In genomic region chr3:136725311-136726156, GRCm38 (mm10) we compare ENCODE assay signal across 8 mouse cellular contexts. TPM values are rescaled to one million over a fixed set of nuclear protein-coding genes. Genes with fewer than 3 reads are reported as not detected.
DNase-seq lines count a peak whose midpoint lies in the region; ATAC-seq and TF ChIP-seq lines count a peak whose summit lies in the region.

No protein-coding gene starts in this region.

- H3K27ac ChIP-seq in hindbrain, embryonic 10.5 days: no peak overlapping the region
- H3K27ac ChIP-seq in hindbrain, embryonic 11.5 days (ENCODE audit: low read depth, low read length): no peak overlapping the region
- H3K27ac ChIP-seq in embryonic facial prominence, embryonic 11.5 days (replicated peaks; ENCODE audit: low read depth, low read length): no peak overlapping the region
- 0 out of 2 replicates have a peak overlapping the region, but pooled peaks have one; percentile 33 for H3K27ac ChIP-seq in limb, embryonic 14.5 days (replicated peaks; ENCODE audit: low read depth, low read length)
- H3K27ac ChIP-seq in forebrain, embryonic 14.5 days (ENCODE audit: low read depth, low read length): no peak overlapping the region

- no peak overlapping the region for H3K4me2 ChIP-seq in hindbrain, embryonic 11.5 days (replicated peaks; ENCODE audit: low read depth, low read length)
- no peak overlapping the region for H3K4me2 ChIP-seq in embryonic facial prominence, embryonic 11.5 days (ENCODE audit: low read depth, low read length)
- peak overlapping the region; percentile 13; the same call in 1 of the 2 replicates for H3K4me2 ChIP-seq in limb, embryonic 14.5 days (replicated peaks; ENCODE audit: low read depth, low read length, severe bottlenecking)
- H3K4me2 ChIP-seq in forebrain, embryonic 14.5 days (ENCODE audit: low read length): no peak overlapping the region

- ATAC-seq in hindbrain, embryonic 11.5 days (ENCODE audit: low FRiP score): no peak
- no peak; the same call in 1 of the 2 replicates for ATAC-seq in embryonic facial prominence, embryonic 11.5 days (replicated peaks; ENCODE audit: insufficient number of reproducible peaks, low FRiP score, low TSS enrichment, low read depth)
- peak; percentile 31; the same call in 1 of the 2 replicates for ATAC-seq in limb, embryonic 14.5 days (ENCODE audit: low FRiP score, low read depth)
- ATAC-seq in monocyte, adult 5-6 weeks (replicated peaks; ENCODE audit: insufficient number of reproducible peaks, low FRiP score, low TSS enrichment, poor library complexity, severe bottlenecking): peak; percentile 37; the same call in 1 of the 2 replicates
- ATAC-seq in forebrain, embryonic 14.5 days: no peak

- H3K27me3 ChIP-seq in hindbrain, embryonic 10.5 days (ENCODE audit: insufficient read depth, poor library complexity, severe bottlenecking): no peaks in the 10 kb centered on the region
- H3K27me3 ChIP-seq in hindbrain, embryonic 11.5 days (ENCODE audit: control insufficient read depth, insufficient read depth, low read length): no peaks in the 10 kb centered on the region
- H3K27me3 ChIP-seq in embryonic facial prominence, embryonic 11.5 days (ENCODE audit: control insufficient read depth, insufficient read depth, low read length): no peaks in the 10 kb centered on the region
- H3K27me3 ChIP-seq in limb, embryonic 14.5 days (ENCODE audit: control insufficient read depth, insufficient read depth, low read length): no peaks in the 10 kb centered on the region
- no peaks in the 10 kb centered on the region for H3K27me3 ChIP-seq in forebrain, embryonic 14.5 days (replicated peaks; ENCODE audit: control insufficient read depth, insufficient read depth, low read length)

- H3K9me3 ChIP-seq in hindbrain, embryonic 10.5 days: peaks cover 7% of the 10 kb centered on the region; the same call in 1 of the 2 replicates
- no peaks in the 10 kb centered on the region for H3K9me3 ChIP-seq in hindbrain, embryonic 11.5 days (ENCODE audit: control insufficient read depth, low read length)
- no peaks in the 10 kb centered on the region for H3K9me3 ChIP-seq in embryonic facial prominence, embryonic 11.5 days (replicated peaks; ENCODE audit: control insufficient read depth, low read length)
- H3K9me3 ChIP-seq in limb, embryonic 14.5 days (ENCODE audit: control insufficient read depth, low read length): peaks cover 4% of the 10 kb centered on the region; the same call in 1 of the 2 replicates
- H3K9me3 ChIP-seq in forebrain, embryonic 14.5 days (replicated peaks; ENCODE audit: control insufficient read depth, low read length): no peaks in the 10 kb centered on the region

- H3K9ac ChIP-seq in hindbrain, embryonic 11.5 days (ENCODE audit: low read depth, low read length): no peak overlapping the region
- no peak overlapping the region for H3K9ac ChIP-seq in embryonic facial prominence, embryonic 11.5 days (replicated peaks; ENCODE audit: low read length)
- no peak overlapping the region for H3K9ac ChIP-seq in limb, embryonic 14.5 days (ENCODE audit: low read depth, low read length, severe bottlenecking)
- H3K9ac ChIP-seq in forebrain, embryonic 14.5 days (ENCODE audit: low read length): no peak overlapping the region

- 60% methylated on average over 7 of the region's 7 CpGs for WGBS in hindbrain, embryonic 10.5 days
- WGBS in hindbrain, embryonic 11.5 days: 66% methylated on average over 7 of the region's 7 CpGs
- WGBS in embryonic facial prominence, embryonic 11.5 days: 15% methylated on average over 7 of the region's 7 CpGs
- 16% methylated on average over 7 of the region's 7 CpGs for WGBS in limb, embryonic 14.5 days
- 78% methylated on average over 7 of the region's 7 CpGs for WGBS in forebrain, embryonic 14.5 days

- TF ChIP-seq POLR2A in limb, embryonic 14.5 days (IDR thresholded peaks at IDR 0.05; ENCODE audit: borderline replicate concordance, extremely low read depth, insufficient read depth, insufficient read length): no peak

- intact Hi-C loops in heart, postnatal 25 days (cut with DNase I): loop anchor here (2.0 kb wide), 2 partner anchors 17 to 57 kb away; no protein-coding TSS in a partner anchor

- H3K4me1 ChIP-seq in hindbrain, embryonic 10.5 days (replicated peaks): no peaks in the 10 kb centered on the region
- H3K4me1 ChIP-seq in hindbrain, embryonic 11.5 days (replicated peaks; ENCODE audit: control insufficient read depth, insufficient read depth, low read length): no peaks in the 10 kb centered on the region
- H3K4me1 ChIP-seq in embryonic facial prominence, embryonic 11.5 days (ENCODE audit: control insufficient read depth, insufficient read depth, low read length): no peaks in the 10 kb centered on the region; the same call in 1 of the 2 replicates
- peaks cover 20% of the 10 kb centered on the region for H3K4me1 ChIP-seq in limb, embryonic 14.5 days (ENCODE audit: control insufficient read depth, insufficient read depth, low read length)
- no peaks in the 10 kb centered on the region for H3K4me1 ChIP-seq in forebrain, embryonic 14.5 days (ENCODE audit: control insufficient read depth, insufficient read depth, low read length)

- peak; percentile 45 for DNase-seq in hindbrain, embryonic 10.5 days (ENCODE audit: low spot score)
- no peak for DNase-seq in hindbrain, embryonic 11.5 days (ENCODE audit: low spot score)
- peak; percentile 31 for DNase-seq in adrenal gland, adult 8-10 months
- DNase-seq in embryonic facial prominence, embryonic 11.5 days (ENCODE audit: low spot score): peak; percentile 85
- DNase-seq in heart, postnatal 25 days (ENCODE audit: low spot score): peak; percentile 80
- peak; percentile 77 for DNase-seq in limb, embryonic 14.5 days (ENCODE audit: low spot score)
- no peak for DNase-seq in forebrain, embryonic 14.5 days (ENCODE audit: low spot score)

- 0 out of 2 replicates have a peak, but pooled peaks cover 3% of the 10 kb centered on the region for H3K36me3 ChIP-seq in hindbrain, embryonic 10.5 days
- H3K36me3 ChIP-seq in hindbrain, embryonic 11.5 days (ENCODE audit: control insufficient read depth, insufficient read depth, low read length): no peaks in the 10 kb centered on the region
- no peaks in the 10 kb centered on the region for H3K36me3 ChIP-seq in embryonic facial prominence, embryonic 11.5 days (replicated peaks; ENCODE audit: control insufficient read depth, insufficient read depth, low read depth, low read length)
- H3K36me3 ChIP-seq in limb, embryonic 14.5 days (ENCODE audit: control insufficient read depth, insufficient read depth, low read length): no peaks in the 10 kb centered on the region
- H3K36me3 ChIP-seq in forebrain, embryonic 14.5 days (ENCODE audit: control insufficient read depth, insufficient read depth, low read length): no peaks in the 10 kb centered on the region

- H3K4me3 ChIP-seq in hindbrain, embryonic 10.5 days: no peak overlapping the region
- H3K4me3 ChIP-seq in hindbrain, embryonic 11.5 days (ENCODE audit: low read depth, low read length): no peak overlapping the region
- no peak overlapping the region for H3K4me3 ChIP-seq in embryonic facial prominence, embryonic 11.5 days (ENCODE audit: low read depth, low read length)
- H3K4me3 ChIP-seq in limb, embryonic 14.5 days (replicated peaks; ENCODE audit: low read length): no peak overlapping the region
- H3K4me3 ChIP-seq in forebrain, embryonic 14.5 days (ENCODE audit: low read depth, low read length): no peak overlapping the region

RNA-seq across cellular contexts. Expression of gene Ppp3ca, which starts 55.6 kb away (rescaled TPM):
- 29.3 and 44.0 TPM in 2 replicates for polyA plus RNA-seq in hindbrain, embryonic 10.5 days (2016; fragmentation: Nextera tagmentation; extraction: Ambion mirVana)
- polyA plus RNA-seq in hindbrain, embryonic 11.5 days (2014; fragmentation: Nextera tagmentation; extraction: Ambion mirVana): 70.9 and 71.9 TPM in 2 replicates
- 10 to 100 TPM; 42.5 to 52.3 (median 49.2) TPM for total RNA-seq in adrenal gland, adult 8-10 months (2022)
- 57.4 and 58.6 TPM in 2 replicates for polyA plus RNA-seq in embryonic facial prominence, embryonic 11.5 days (2014; fragmentation: Nextera tagmentation; extraction: Ambion mirVana)
- total RNA-seq in heart, postnatal 25 days (2021): 10 to 100 TPM; 40.3 to 43.2 TPM
- 31.5 and 32.2 TPM in 2 replicates for polyA plus RNA-seq in limb, embryonic 14.5 days (2012; rRNA removed)
- 74.8 and 85.2 TPM in 2 replicates for polyA plus RNA-seq in limb, embryonic 14.5 days (2014; fragmentation: Nextera tagmentation; extraction: Ambion mirVana)
- 87.7 to 108 TPM (median 93.6 TPM) in 3 replicates for total RNA-seq in monocyte, adult 5-6 weeks (2017)
- 84.4 and 111 TPM in 2 replicates for polyA plus RNA-seq in forebrain, embryonic 14.5 days (2014; fragmentation: Nextera tagmentation; extraction: Ambion mirVana)

Comparison
In these comparisons a context has a peak if more than half of its experiments do, and no peak if none do; other contexts are left out.
1. DNase-seq: peak in hindbrain, embryonic 10.5 days (single experiment), adrenal gland, adult 8-10 months (single experiment), embryonic facial prominence, embryonic 11.5 days (single experiment), heart, postnatal 25 days (single experiment) and limb, embryonic 14.5 days (single experiment); none in hindbrain, embryonic 11.5 days (single experiment) and forebrain, embryonic 14.5 days (single experiment).
2. ATAC-seq: peak in limb, embryonic 14.5 days (single experiment) and monocyte, adult 5-6 weeks (single experiment); none in hindbrain, embryonic 11.5 days (single experiment), embryonic facial prominence, embryonic 11.5 days (single experiment) and forebrain, embryonic 14.5 days (single experiment).